Mouse (Mus musculus): ENCODE measurements around the gene Slc12a4.

DNA sequence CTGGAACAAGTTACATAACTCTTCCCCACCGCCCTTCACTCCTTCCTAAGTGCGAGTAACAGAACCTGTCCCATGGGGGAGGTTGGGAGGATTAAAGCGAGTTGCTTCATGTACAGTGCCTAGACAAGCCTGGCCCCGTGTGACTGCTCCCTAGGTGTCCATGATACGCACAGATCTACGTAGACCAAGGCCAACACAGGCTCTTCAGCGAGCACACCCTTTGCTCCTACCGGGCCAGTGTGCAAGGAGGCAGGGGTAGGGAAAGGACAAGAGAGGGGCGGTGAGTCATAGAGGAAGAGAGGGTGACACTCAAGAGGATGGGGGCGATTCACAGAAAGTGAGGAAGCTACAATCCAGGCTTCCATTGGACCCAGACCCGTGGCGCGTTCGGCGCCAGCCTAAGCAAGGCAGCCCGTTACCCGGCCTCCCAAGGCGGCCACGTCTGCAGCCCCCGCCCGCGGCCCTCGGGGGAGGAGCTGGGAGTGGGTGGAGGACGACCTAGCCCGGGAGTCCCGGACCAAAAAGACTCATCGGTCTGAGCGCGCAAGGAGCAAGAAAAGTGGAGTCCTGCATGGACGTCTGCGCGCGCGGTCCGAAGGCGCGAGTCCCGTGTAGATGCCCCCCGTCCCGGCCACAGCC is 512 bp downstream of the Slc12a4 start:
- TF ChIP-seq EP300 (IDR thresholded peaks at IDR 0.05) (no peak), CTCF (IDR thresholded peaks at IDR 0.05) (no peak)

All from lung, postnatal 0 days (tissue).